Mouse (Mus musculus) midbrain, embryonic 16.5 days (tissue): ENCODE results near the gene Mettl3. TPM values are rescaled to one million over a fixed set of nuclear protein-coding genes. Genes with fewer than 3 reads are reported as not detected.
A peak's percentile ranks its signal among the peaks of the same experiment; 100 is the strongest.

Source experiments
- ATAC-seq: fragments of 200-750 bp; cut with Nextera tagmentation; 2 replicates; pipeline ENCODE4 v1.8.0; 2017; ENCODE audit warnings: moderate TSS enrichment
- H3K27ac ChIP-seq: fragments of 300-500 bp; sonication (generic); 2 replicates; pipeline ENCODE4 v1.5.1; 2014; ENCODE audit warnings: mild to moderate bottlenecking, low read length, mixed read lengths
- H3K27me3 ChIP-seq: fragments of 300-500 bp; sonication (generic); 2 replicates; pipeline ENCODE4 v1.6.1; 2014; ENCODE audit warnings: low read depth, low read length, mixed read lengths; ENCODE audit not compliant: control insufficient read depth, insufficient read depth
- H3K36me3 ChIP-seq: fragments of 300-500 bp; sonication (generic); 2 replicates; pipeline ENCODE4 v1.6.1; 2014; ENCODE audit warnings: mild to moderate bottlenecking, low read length, moderate library complexity, mixed read lengths; ENCODE audit not compliant: control insufficient read depth, insufficient read depth
- H3K4me1 ChIP-seq: fragments of 300-500 bp; sonication (generic); 2 replicates; pipeline ENCODE4 v1.6.1; 2014; ENCODE audit warnings: mild to moderate bottlenecking, low read length, mixed read lengths; ENCODE audit not compliant: control insufficient read depth, insufficient read depth
- H3K4me2 ChIP-seq: fragments of 300-500 bp; sonication (generic); 2 replicates; pipeline ENCODE4 v1.6.1; 2014; ENCODE audit warnings: mild to moderate bottlenecking, low read length, mixed read lengths
- H3K4me3 ChIP-seq: fragments of 300-500 bp; sonication (generic); 2 replicates; pipeline ENCODE4 v1.5.1; 2014; ENCODE audit warnings: low read depth, mild to moderate bottlenecking, low read length, moderate library complexity, mixed read lengths
- H3K9ac ChIP-seq: fragments of 300-500 bp; sonication (generic); 2 replicates; pipeline ENCODE4 v1.6.1; 2014; ENCODE audit warnings: low read depth, low read length, mixed read lengths
- H3K9me3 ChIP-seq: fragments of 300-500 bp; sonication (generic); replicated peaks from 2 replicates; pipeline ENCODE4 v1.6.1; 2014; ENCODE audit warnings: mild to moderate bottlenecking, low read length, mixed read lengths; ENCODE audit not compliant: control insufficient read depth, poor library complexity, severe bottlenecking
- WGBS: fragments of 180-500 bp; shearing (Covaris S2); extraction: QIAGEN DNeasy Blood & Tissue Kit; methylation state at CpG from one replicate; pipeline ENCODE4 v1.1.7; 2014; 5-methylcytosine and 5-hydroxymethylcytosine counted together
- polyA plus RNA-seq: library from polyadenylated mRNA; unstranded; fragments of >200 nt; fragmentation: Nextera tagmentation; extraction: Ambion mirVana; gene quantifications from 2 replicates; pipeline ENCODE4 v1.2.1, GENCODE M21; 2015

Gene Mettl3
- polyA plus RNA-seq, 1 experiment from 2014 or later = 46.9 TPM

DNA sequence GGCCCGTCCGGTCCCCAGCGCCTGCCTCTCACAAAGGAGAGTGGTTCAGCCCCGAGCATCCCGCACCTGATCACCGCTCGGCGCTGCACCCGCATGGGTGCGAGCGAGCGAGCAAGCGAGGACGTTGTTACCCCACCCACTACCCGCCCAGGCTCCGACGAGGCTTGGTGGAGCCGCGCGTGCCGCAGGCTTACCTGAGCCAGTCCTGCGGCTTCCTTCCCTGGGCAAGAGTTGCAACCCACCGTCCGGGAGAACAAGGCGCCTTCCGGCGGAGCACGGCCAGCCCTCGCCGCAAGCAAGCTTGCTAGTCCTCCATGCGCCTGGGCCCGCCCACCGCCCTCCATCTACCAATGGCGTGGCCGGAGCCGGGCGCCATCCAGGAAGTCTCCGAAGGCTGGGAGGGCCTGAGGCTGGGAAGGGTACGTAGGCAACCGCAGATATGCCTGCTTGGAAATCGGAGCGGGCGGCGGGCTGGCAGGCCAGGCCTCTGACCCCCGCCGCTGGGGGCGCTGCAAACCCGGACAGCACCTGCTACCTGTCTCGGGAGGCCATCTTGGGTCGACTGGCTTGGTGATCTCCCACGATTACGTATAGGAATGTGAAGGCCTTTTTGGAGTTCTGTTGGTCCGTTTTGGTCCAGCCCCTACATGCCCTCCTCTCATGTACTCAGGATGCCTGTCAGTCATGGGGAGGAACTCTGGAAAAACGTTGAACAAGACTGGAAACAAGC is 47.3 kb downstream of the Mettl3 start, which contains the start of gene Chd8:
Gene Chd8, minus strand, starts transcription at position 297 of the 730 bp plus-strand sequence.
- H3K9me3 ChIP-seq = no peaks in the 10 kb centered on the region
- peak within 1 kb of the TSS; percentile 94 for H3K27ac ChIP-seq
- peak within 1 kb of the TSS; percentile 92 for H3K9ac ChIP-seq
- peak; percentile 100 for ATAC-seq
- H3K36me3 ChIP-seq = peaks cover 8% of the 10 kb centered on the region; the same call in 1 of the 2 replicates
- peak within 1 kb of the TSS; percentile 81 for H3K4me2 ChIP-seq
- peak within 1 kb of the TSS; percentile 94 for H3K4me3 ChIP-seq
- no peaks in the 10 kb centered on the region for H3K27me3 ChIP-seq
- under 1% methylated on average over 53 of the region's 54 CpGs for WGBS
- peaks cover 21% of the 10 kb centered on the region for H3K4me1 ChIP-seq

DNA sequence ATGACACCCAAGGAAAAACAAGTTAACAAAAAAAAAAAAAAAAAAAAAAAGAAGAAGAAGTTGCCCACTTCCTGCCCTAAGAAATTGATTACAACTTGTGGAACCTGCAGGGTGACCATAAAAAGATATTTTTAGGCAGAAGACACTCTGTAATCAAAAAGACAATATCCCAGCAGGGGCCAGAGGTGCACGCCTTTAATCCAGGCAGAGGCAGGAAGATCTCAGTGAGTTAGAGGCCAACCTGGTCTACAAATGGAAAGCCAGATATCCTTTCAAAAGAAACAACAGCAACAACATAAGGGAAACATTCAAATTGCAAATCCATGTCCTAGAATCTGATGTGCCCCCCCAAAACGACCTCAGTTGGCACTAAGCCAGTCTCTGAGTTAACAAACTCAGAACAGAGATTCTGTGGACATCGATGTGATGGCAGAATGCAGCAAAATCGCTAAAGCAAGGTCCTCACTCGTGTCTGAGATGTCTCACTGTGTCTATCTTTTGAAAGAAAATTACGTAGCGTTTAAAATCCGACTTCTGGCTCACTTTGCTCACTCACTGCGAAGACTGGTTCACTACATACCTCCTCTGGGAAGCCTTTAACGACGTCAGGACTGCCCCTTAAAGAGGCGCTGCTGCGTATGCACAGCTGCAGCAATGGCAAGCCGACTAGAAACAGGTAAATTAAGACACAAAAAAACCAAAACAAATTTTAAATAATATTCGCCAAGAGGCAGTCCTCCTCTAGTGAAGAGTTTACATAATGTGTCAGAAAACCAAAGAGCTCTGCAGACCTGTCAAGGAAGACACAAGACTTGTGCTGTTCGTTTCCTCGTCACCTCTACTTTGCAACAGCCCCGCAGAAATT is 48.4 kb downstream of the Mettl3 start:
- peaks cover 21% of the 10 kb centered on the region for H3K4me1 ChIP-seq
- H3K4me2 ChIP-seq = peak overlapping the region; percentile 81
- no peaks in the 10 kb centered on the region for H3K27me3 ChIP-seq
- H3K9me3 ChIP-seq = no peaks in the 10 kb centered on the region
- H3K9ac ChIP-seq = peak overlapping the region; percentile 92
- WGBS = 6% methylated on average over 18 of the region's 18 CpGs
- H3K27ac ChIP-seq = peak overlapping the region; percentile 94
- ATAC-seq = no peak
- H3K36me3 ChIP-seq = peaks cover 3% of the 10 kb centered on the region; the same call in 1 of the 2 replicates
- H3K4me3 ChIP-seq = peak overlapping the region; percentile 94

DNA sequence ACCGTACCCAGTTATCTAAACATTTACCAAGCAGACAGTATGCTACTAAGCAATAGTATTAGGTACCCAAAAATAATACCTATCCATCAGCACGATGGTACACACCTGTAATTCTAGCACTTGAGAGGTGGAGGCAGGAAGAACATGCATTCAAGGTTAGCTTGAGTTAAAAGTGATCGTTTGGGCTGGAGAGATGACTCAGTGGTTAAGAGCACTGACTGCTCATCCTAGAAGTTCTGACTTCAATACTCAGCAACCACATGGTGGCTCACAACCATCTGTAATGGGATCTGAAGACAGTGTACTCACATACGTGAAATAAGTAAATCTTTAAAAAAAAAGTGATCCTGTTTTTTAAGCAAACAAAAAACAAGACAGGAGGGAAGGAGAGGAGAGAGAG is 58.8 kb downstream of the Mettl3 start:
- Histone ChIP-seq H3K36me3 (no peaks in the 10 kb centered on the region), H3K4me3 (no peak overlapping the region), H3K27ac (no peak overlapping the region), H3K27me3 (no peaks in the 10 kb centered on the region), H3K9ac (no peak overlapping the region), H3K4me1 (peaks cover 13% of the 10 kb centered on the region), H3K4me2 (no peak overlapping the region), H3K9me3 (no peaks in the 10 kb centered on the region)
- WGBS = 84% methylated on average over 4 of the region's 4 CpGs
- no peak for ATAC-seq

Other genes starting within 250 kb of the Mettl3 start
- gene Hnrnpc, start 201.1 kb downstream of the Mettl3 start, polyA plus RNA-seq = 449 and 518 TPM in 2 replicates
- gene Rpgrip1, start 194.4 kb downstream of the Mettl3 start, polyA plus RNA-seq = 45.9 and 46.5 TPM in 2 replicates
- 38.0 and 46.6 TPM in 2 replicates for gene Supt16, start 107.7 kb downstream of the Mettl3 start, polyA plus RNA-seq
- gene Chd8, start 47.3 kb downstream of the Mettl3 start, polyA plus RNA-seq = 43.1 and 45.5 TPM in 2 replicates
- gene Tox4, start 26.0 kb downstream of the Mettl3 start, polyA plus RNA-seq = 51.8 and 55.6 TPM in 2 replicates
- gene Rab2b, start 25.6 kb downstream of the Mettl3 start, polyA plus RNA-seq = 62.5 and 65.9 TPM in 2 replicates
- gene Sall2, start 23.6 kb upstream of the Mettl3 start, polyA plus RNA-seq = 47.5 and 49.0 TPM in 2 replicates
- not detected in 2 replicates for gene Olfr1513, start 51.3 kb upstream of the Mettl3 start, polyA plus RNA-seq
- gene Olfr1512, start 74.0 kb upstream of the Mettl3 start, polyA plus RNA-seq = 0.11 TPM in 1 of 2 replicates, not detected in the other
- 0.16 and 0.51 TPM in 2 replicates for gene Olfr1511, start 92.3 kb upstream of the Mettl3 start, polyA plus RNA-seq
- not detected in 2 replicates for gene Olfr1510, start 109.2 kb upstream of the Mettl3 start, polyA plus RNA-seq
- not detected in 2 replicates for gene Olfr1509, start 137.9 kb upstream of the Mettl3 start, polyA plus RNA-seq
- gene Olfr1508, start 162.4 kb upstream of the Mettl3 start, polyA plus RNA-seq = not detected in 2 replicates
- 0.11 TPM in 1 of 2 replicates, not detected in the other for gene Olfr1507, start 190.6 kb upstream of the Mettl3 start, polyA plus RNA-seq